31 mouse cellular contexts compared by ENCODE assay signal in genomic region chr6:105143870-105144269, GRCm38 (mm10).
DNase-seq lines count a peak whose midpoint lies in the region; ATAC-seq and TF ChIP-seq lines count a peak whose summit lies in the region.
"Had no signal": no experiment of that assay in that cellular context is flagged by ENCODE, and none has a peak within 500 bp of the region (broad histone marks: within the 10 kb centered on the region; RNA-seq: fewer than 3 reads in every experiment).

No protein-coding gene starts in this region.

- 79% methylated on average over 1 of the region's 1 CpGs for WGBS in forebrain, embryonic 14.5 days
- WGBS in forebrain, embryonic 12.5 days = 86% methylated on average over 1 of the region's 1 CpGs
- WGBS in hindbrain, postnatal 0 days = 85% methylated on average over 1 of the region's 1 CpGs
- WGBS in lung, postnatal 0 days = 64% methylated on average over 1 of the region's 1 CpGs

- no peak for TF ChIP-seq EP300 in lung, postnatal 0 days (IDR thresholded peaks at IDR 0.05)

- no peak for TF ChIP-seq CTCF in hindbrain, postnatal 0 days (IDR thresholded peaks at IDR 0.05; ENCODE audit: low read depth)
- TF ChIP-seq CTCF in lung, postnatal 0 days (IDR thresholded peaks at IDR 0.05) = no peak

- H3K27me3 ChIP-seq in forebrain, embryonic 14.5 days (replicated peaks; ENCODE audit: control insufficient read depth, insufficient read depth, low read length) = no peaks in the 10 kb centered on the region
- H3K27me3 ChIP-seq in forebrain, embryonic 12.5 days = no peaks in the 10 kb centered on the region
- H3K27me3 ChIP-seq in hindbrain, postnatal 0 days (ENCODE audit: insufficient read depth, low read length) = no peaks in the 10 kb centered on the region
- H3K27me3 ChIP-seq in lung, postnatal 0 days (replicated peaks; ENCODE audit: insufficient read depth, low read length) = no peaks in the 10 kb centered on the region
- H3K27me3 ChIP-seq: CH12.LX; embryonic facial prominence, embryonic 12.5 days; hindbrain, embryonic 12.5 days; kidney, embryonic 15.5 days; limb, embryonic 13.5 days; lung, embryonic 15.5 days; midbrain, embryonic 12.5 days; neural tube, embryonic 13.5 days had no signal

- no peaks in the 10 kb centered on the region for H3K4me1 ChIP-seq in forebrain, embryonic 14.5 days (ENCODE audit: control insufficient read depth, insufficient read depth, low read length)
- H3K4me1 ChIP-seq in forebrain, embryonic 12.5 days = no peaks in the 10 kb centered on the region
- H3K4me1 ChIP-seq in hindbrain, postnatal 0 days (ENCODE audit: insufficient read depth, low read length) = no peaks in the 10 kb centered on the region
- no peaks in the 10 kb centered on the region for H3K4me1 ChIP-seq in lung, postnatal 0 days (ENCODE audit: insufficient read depth, low read depth, low read length)
- H3K4me1 ChIP-seq: embryonic facial prominence, embryonic 12.5 days; hindbrain, embryonic 12.5 days; kidney, embryonic 15.5 days; limb, embryonic 13.5 days; lung, embryonic 15.5 days; midbrain, embryonic 12.5 days; neural tube, embryonic 13.5 days had no signal

- H3K27ac ChIP-seq in forebrain, embryonic 14.5 days (ENCODE audit: low read depth, low read length) = no peak overlapping the region
- H3K27ac ChIP-seq in forebrain, embryonic 12.5 days = no peak overlapping the region
- H3K27ac ChIP-seq in hindbrain, postnatal 0 days = no peak overlapping the region
- no peak overlapping the region for H3K27ac ChIP-seq in lung, postnatal 0 days (ENCODE audit: low read length)
- H3K27ac ChIP-seq: embryonic facial prominence, embryonic 12.5 days; hindbrain, embryonic 12.5 days; kidney, embryonic 15.5 days; layer of hippocampus, adult 2 months; limb, embryonic 13.5 days; lung, embryonic 15.5 days; midbrain, embryonic 12.5 days; neural tube, embryonic 13.5 days had no signal

- H3K4me2 ChIP-seq in forebrain, embryonic 14.5 days (ENCODE audit: low read length) = no peak overlapping the region
- H3K4me2 ChIP-seq in forebrain, embryonic 12.5 days = no peak overlapping the region
- no peak overlapping the region for H3K4me2 ChIP-seq in hindbrain, postnatal 0 days (ENCODE audit: low read depth, low read length)
- H3K4me2 ChIP-seq in lung, postnatal 0 days (replicated peaks; ENCODE audit: low read depth, low read length) = no peak overlapping the region
- H3K4me2 ChIP-seq: embryonic facial prominence, embryonic 12.5 days; heart, embryonic 11.5 days; hindbrain, embryonic 12.5 days; kidney, embryonic 15.5 days; limb, embryonic 13.5 days; liver, embryonic 11.5 days; lung, embryonic 15.5 days; midbrain, embryonic 12.5 days; neural tube, embryonic 13.5 days had no signal

- H3K9ac ChIP-seq in forebrain, embryonic 14.5 days (ENCODE audit: low read length) = no peak overlapping the region
- no peak overlapping the region for H3K9ac ChIP-seq in forebrain, embryonic 12.5 days
- H3K9ac ChIP-seq in hindbrain, postnatal 0 days (replicated peaks; ENCODE audit: low read length) = no peak overlapping the region
- H3K9ac ChIP-seq in lung, postnatal 0 days (replicated peaks; ENCODE audit: low read depth) = no peak overlapping the region
- H3K9ac ChIP-seq: embryonic facial prominence, embryonic 12.5 days; hindbrain, embryonic 12.5 days; kidney, embryonic 15.5 days; limb, embryonic 13.5 days; lung, embryonic 15.5 days; midbrain, embryonic 12.5 days; neural tube, embryonic 13.5 days had no signal

- no peak overlapping the region for H3K4me3 ChIP-seq in forebrain, embryonic 14.5 days (ENCODE audit: low read depth, low read length)
- no peak overlapping the region for H3K4me3 ChIP-seq in forebrain, embryonic 12.5 days (replicated peaks)
- H3K4me3 ChIP-seq in hindbrain, postnatal 0 days (ENCODE audit: low read length) = no peak overlapping the region
- H3K4me3 ChIP-seq in lung, postnatal 0 days (ENCODE audit: low read depth, low read length) = no peak overlapping the region
- H3K4me3 ChIP-seq: embryonic facial prominence, embryonic 12.5 days; hindbrain, embryonic 12.5 days; kidney, embryonic 15.5 days; layer of hippocampus, adult 2 months; limb, embryonic 13.5 days; lung, embryonic 15.5 days; midbrain, embryonic 12.5 days; neural tube, embryonic 13.5 days had no signal

- H3K36me3 ChIP-seq in forebrain, embryonic 14.5 days (ENCODE audit: control insufficient read depth, insufficient read depth, low read length) = no peaks in the 10 kb centered on the region
- no peaks in the 10 kb centered on the region for H3K36me3 ChIP-seq in forebrain, embryonic 12.5 days (replicated peaks)
- H3K36me3 ChIP-seq in hindbrain, postnatal 0 days (ENCODE audit: insufficient read depth, low read length) = no peaks in the 10 kb centered on the region
- H3K36me3 ChIP-seq in lung, postnatal 0 days (ENCODE audit: insufficient read depth, low read length) = no peaks in the 10 kb centered on the region
- H3K36me3 ChIP-seq: embryonic facial prominence, embryonic 12.5 days; hindbrain, embryonic 12.5 days; kidney, embryonic 15.5 days; limb, embryonic 13.5 days; lung, embryonic 15.5 days; midbrain, embryonic 12.5 days; neural tube, embryonic 13.5 days had no signal

- ATAC-seq in forebrain, embryonic 14.5 days = no peak
- no peak for ATAC-seq in forebrain, embryonic 12.5 days (ENCODE audit: low FRiP score)
- no peak for ATAC-seq in hindbrain, postnatal 0 days
- no peak for ATAC-seq in lung, postnatal 0 days
- ATAC-seq: forebrain, embryonic 16.5 days; intestine, postnatal 0 days had no signal

- H3K9me3 ChIP-seq in forebrain, embryonic 14.5 days (replicated peaks; ENCODE audit: control insufficient read depth, low read length) = no peaks in the 10 kb centered on the region
- no peaks in the 10 kb centered on the region for H3K9me3 ChIP-seq in forebrain, embryonic 12.5 days
- no peaks in the 10 kb centered on the region for H3K9me3 ChIP-seq in hindbrain, postnatal 0 days (ENCODE audit: low read length)
- no peaks in the 10 kb centered on the region for H3K9me3 ChIP-seq in lung, postnatal 0 days (ENCODE audit: low read length)
- H3K9me3 ChIP-seq: embryonic facial prominence, embryonic 12.5 days; hindbrain, embryonic 12.5 days; kidney, embryonic 15.5 days; limb, embryonic 13.5 days; lung, embryonic 15.5 days; midbrain, embryonic 12.5 days; neural tube, embryonic 13.5 days had no signal

- DNase-seq in forebrain, embryonic 14.5 days (ENCODE audit: low spot score) = peak; percentile 1
- DNase-seq in right cerebral cortex, adult 18-20 months = peak; percentile 34
- DNase-seq in right cerebral cortex, postnatal 14 days = no peak
- peak; percentile 16 to 58 for DNase-seq in left cerebral cortex, adult 9 months (ENCODE audit: low spot score in 2 of 2)
- DNase-seq in right cerebral cortex, postnatal 36 days (ENCODE audit: low spot score in 2 of 2) = peak; percentile 32 to 43
- DNase-seq in hindbrain, postnatal 0 days (ENCODE audit: low spot score) = no peak
- DNase-seq in lung, postnatal 0 days (ENCODE audit: low spot score) = no peak
- DNase-seq: adrenal gland, adult 8-10 months; cerebellum, adult 11 months; cerebellum, adult 9-10 months; cerebellum, postnatal 36 days; gastrocnemius, postnatal 25 days; heart, adult 11 months; heart, postnatal 36 days; kidney, postnatal 25 days; lung, postnatal 36 days; thymus, postnatal 14 days had no signal

Comparison
In these comparisons a context has a peak if more than half of its experiments do, and no peak if none do; other contexts are left out.
1. DNase-seq: peak in forebrain, embryonic 14.5 days (single experiment), right cerebral cortex, adult 18-20 months (single experiment), left cerebral cortex, adult 9 months (2 of 2) and right cerebral cortex, postnatal 36 days (2 of 2); none in right cerebral cortex, postnatal 14 days (single experiment), hindbrain, postnatal 0 days (single experiment) and lung, postnatal 0 days (single experiment).